Mouse (Mus musculus) liver, adult 2 months (tissue): Measurements from ENCODE around the gene Bcl9. TPM values are rescaled to one million over a fixed set of nuclear protein-coding genes. Genes with fewer than 3 reads are reported as not detected.

ENCODE experiments used
- DNase-seq: peaks from one replicate; pipeline ENCODE4 v3.0.0-alpha.2; 2011; ENCODE audit warnings: low read depth, low spot score; ENCODE audit errors: extremely low read depth
- H3K27ac ChIP-seq: fragments of 200-500 bp; replicated peaks from 2 replicates; pipeline ENCODE4 v1.5.1; 2012; ENCODE audit warnings: low read depth, mild to moderate bottlenecking, control low read depth, inconsistent platforms, low read length; ENCODE audit not compliant: insufficient read depth
- H3K27me3 ChIP-seq: fragments of 200-500 bp; 2 replicates; pipeline ENCODE4 v1.6.1; 2012; ENCODE audit warnings: mild to moderate bottlenecking, moderate library complexity, low read length, inconsistent platforms; ENCODE audit not compliant: control insufficient read depth, insufficient read depth
- H3K36me3 ChIP-seq: fragments of 200-500 bp; 2 replicates; pipeline ENCODE4 v1.6.1; 2012; ENCODE audit warnings: low read length, inconsistent platforms; ENCODE audit not compliant: control insufficient read depth, insufficient read depth
- H3K4me1 ChIP-seq: fragments of 200-500 bp; 2 replicates; pipeline ENCODE4 v1.6.1; 2011; ENCODE audit warnings: low read length; ENCODE audit not compliant: control insufficient read depth, insufficient read depth
- H3K4me3 ChIP-seq: fragments of 200-500 bp; 2 replicates; pipeline ENCODE4 v1.5.1; 2011; ENCODE audit warnings: low read depth, mild to moderate bottlenecking, control low read depth, low read length, moderate library complexity; ENCODE audit not compliant: insufficient read depth
- H3K79me2 ChIP-seq: fragments of 200-500 bp; 2 replicates; pipeline ENCODE4 v1.6.1; 2012; ENCODE audit warnings: inconsistent platforms, mild to moderate bottlenecking, low read length, moderate library complexity; ENCODE audit not compliant: control insufficient read depth, insufficient read depth
- H3K9ac ChIP-seq: fragments of 200-500 bp; 2 replicates; pipeline ENCODE4 v1.6.1; 2012; ENCODE audit warnings: low read depth, mild to moderate bottlenecking, control low read depth, inconsistent platforms, low read length
- CTCF ChIP-seq: fragments of 200-500 bp; IDR thresholded peaks from 2 replicates; pipeline ENCODE4 v1.5.1; 2011; ENCODE audit warnings: low read depth, low read length, control low read depth
- POLR2A ChIP-seq: fragments of 200-500 bp; IDR thresholded peaks from 2 replicates; pipeline ENCODE4 v1.6.1; 2011; ENCODE audit warnings: low read length, control low read depth; ENCODE audit not compliant: insufficient read depth; ENCODE audit errors: extremely low read depth
- WGBS: fragments of 180-500 bp; shearing (Covaris S2); methylation state at CpG from one replicate; pipeline ENCODE4 v1.1.7; 2018; 5-methylcytosine and 5-hydroxymethylcytosine counted together
- polyA plus RNA-seq: library from polyadenylated mRNA; depleted of rRNA; stranded (reverse); fragments of >200 nt; gene quantifications from 2 replicates; pipeline ENCODE4 v1.2.3, GENCODE M21; 2012
- total RNA-seq: library from RNA; depleted of rRNA; stranded (reverse); fragments of >200 nt; gene quantifications from 2 replicates; pipeline ENCODE4 v1.2.3, GENCODE M21; 2014

The Bcl9 gene
- total and polyA plus RNA-seq, 2 experiments: 1.0 to 3.1 TPM

GRCm38 (mm10) chr3:97265667-97266415 is 31.9 kb downstream of the Bcl9 start:
- H3K4me1 ChIP-seq: no peaks in the 10 kb centered on the region
- 88% methylated on average over 15 of the region's 15 CpGs for WGBS

GRCm38 (mm10) chr3:97262235-97262634 is 35.5 kb downstream of the Bcl9 start:
- 100% methylated on average over 1 of the region's 1 CpGs for WGBS
- peak; percentile 6; the same call in 1 of the 2 replicates for TF ChIP-seq CTCF
- no peak for TF ChIP-seq POLR2A

More at GRCm38 (mm10) chr3:97265667-97266415, 31.9 kb downstream of the Bcl9 start:
- Histone ChIP-seq H3K79me2 (no peaks in the 10 kb centered on the region; the same call in 1 of the 2 replicates), H3K36me3 (no peaks in the 10 kb centered on the region), H3K27me3 (no peaks in the 10 kb centered on the region), H3K4me3 (no peak overlapping the region), H3K27ac (no peak overlapping the region), H3K9ac (no peak overlapping the region)
- DNase-seq: no peak
- TF ChIP-seq POLR2A (no peak), CTCF (no peak)

GRCm38 (mm10) chr3:97255706-97256339 is 41.9 kb downstream of the Bcl9 start:
- no peaks in the 10 kb centered on the region for H3K79me2 ChIP-seq
- no peaks in the 10 kb centered on the region for H3K36me3 ChIP-seq
- H3K4me3 ChIP-seq: no peak overlapping the region
- TF ChIP-seq CTCF (no peak), POLR2A (no peak)
- no peaks in the 10 kb centered on the region for H3K4me1 ChIP-seq
- 85% methylated on average over 9 of the region's 9 CpGs for WGBS
- H3K27me3 ChIP-seq: no peaks in the 10 kb centered on the region
- no peak for DNase-seq
- no peak overlapping the region for H3K9ac ChIP-seq
- no peak overlapping the region for H3K27ac ChIP-seq

More at GRCm38 (mm10) chr3:97262235-97262634, 35.5 kb downstream of the Bcl9 start:
- no peaks in the 10 kb centered on the region for H3K27me3 ChIP-seq
- H3K4me3 ChIP-seq: no peak overlapping the region
- H3K9ac ChIP-seq: no peak overlapping the region
- H3K27ac ChIP-seq: no peak overlapping the region
- no peaks in the 10 kb centered on the region for H3K4me1 ChIP-seq
- no peaks in the 10 kb centered on the region; the same call in 1 of the 2 replicates for H3K79me2 ChIP-seq
- no peaks in the 10 kb centered on the region for H3K36me3 ChIP-seq
- no peak for DNase-seq

- TF ChIP-seq CTCF (no peak), POLR2A (no peak)
- no peak overlapping the region for H3K4me3 ChIP-seq
- no peaks in the 10 kb centered on the region for H3K27me3 ChIP-seq
- 79% methylated on average over 5 of the region's 5 CpGs for WGBS
- no peaks in the 10 kb centered on the region for H3K79me2 ChIP-seq
- no peak overlapping the region for H3K27ac ChIP-seq
- no peaks in the 10 kb centered on the region for H3K4me1 ChIP-seq
- H3K9ac ChIP-seq: no peak overlapping the region
- no peak for DNase-seq
- H3K36me3 ChIP-seq: no peaks in the 10 kb centered on the region
Measured at GRCm38 (mm10) chr3:97254861-97255465, 42.8 kb downstream of the Bcl9 start.

- WGBS: 85% methylated on average over 9 of the region's 9 CpGs
- no peaks in the 10 kb centered on the region for H3K36me3 ChIP-seq
- no peaks in the 10 kb centered on the region for H3K4me1 ChIP-seq
- no peak overlapping the region for H3K27ac ChIP-seq
- no peaks in the 10 kb centered on the region for H3K27me3 ChIP-seq
- H3K79me2 ChIP-seq: no peaks in the 10 kb centered on the region
- H3K9ac ChIP-seq: no peak overlapping the region
- no peak for TF ChIP-seq CTCF
- no peak for TF ChIP-seq POLR2A
- H3K4me3 ChIP-seq: no peak overlapping the region
- no peak for DNase-seq
Measured at GRCm38 (mm10) chr3:97253823-97254600, 43.7 kb downstream of the Bcl9 start.
